Mouse (Mus musculus): ENCODE measurements around the gene Dnttip1.
A peak's percentile ranks its signal among the peaks of the same experiment; 100 is the strongest.
"Not testable (repeated sequence)": the region's sequence is repeated elsewhere in the genome, so short reads cannot be mapped to it uniquely, and the experiment has no call there.

Gene Dnttip1

DNA sequence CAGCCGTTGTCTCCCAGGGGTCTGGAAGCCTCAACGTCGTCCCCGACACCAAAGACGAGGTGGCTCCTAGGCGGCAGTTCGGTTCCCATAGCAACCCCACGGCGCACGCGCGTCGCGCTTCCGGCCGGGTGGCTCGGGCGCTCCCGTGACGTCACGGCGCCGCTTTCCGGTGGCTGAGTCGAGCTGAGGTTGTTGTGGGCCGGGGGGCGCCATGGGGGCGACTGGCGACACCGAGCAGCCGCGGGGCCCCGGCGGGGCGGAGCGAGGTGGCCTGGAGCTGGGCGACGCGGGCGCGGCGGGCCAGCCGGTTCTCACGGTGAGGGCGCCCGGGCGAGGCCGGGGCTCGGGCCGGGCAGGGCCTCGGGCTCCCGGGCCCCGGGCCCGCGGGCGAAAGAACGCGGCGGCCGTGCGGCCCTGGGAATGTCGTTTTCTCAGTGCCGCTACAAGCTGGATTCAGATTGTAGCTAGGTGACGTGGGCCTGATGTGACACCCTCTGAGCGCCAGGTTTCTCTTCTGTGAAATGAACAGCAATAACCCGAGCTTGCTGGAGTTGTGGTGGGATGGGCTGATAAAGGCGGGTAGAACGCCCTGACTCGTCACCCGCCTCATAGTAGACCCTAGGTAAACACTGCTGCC is at the start of gene Dnttip1, which contains the start of gene Wfdc3:
Dnttip1 (plus strand) TSS at position 141 of the 637 bp plus-strand sequence.
Wfdc3 (minus strand) TSS at position 89 of the 637 bp plus-strand sequence.
- DNase-seq, result peak; percentile 90 to 92

DNA sequence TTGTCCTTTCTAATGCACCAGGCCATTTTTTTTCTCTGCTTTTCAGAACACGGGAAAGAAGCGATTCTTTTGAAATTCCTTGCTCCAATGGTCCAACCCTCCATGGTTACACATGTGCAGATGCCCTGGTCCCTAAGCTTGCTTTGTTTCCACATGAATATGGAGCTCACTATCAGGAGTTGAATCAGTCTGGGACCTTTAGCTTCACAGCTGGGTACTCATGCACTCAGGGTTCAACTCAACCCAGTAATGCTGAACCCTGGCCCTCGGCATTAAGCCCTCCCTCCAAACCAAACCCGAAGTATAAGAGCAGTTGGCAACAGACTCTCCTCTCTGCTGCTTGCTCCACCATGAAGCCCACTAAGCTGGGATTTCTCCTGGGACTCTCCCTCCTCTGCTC is 47.6 kb upstream of the Dnttip1 start, which contains the start of gene Spint4:
Spint4 (plus strand) TSS at position 301 of the 400 bp plus-strand sequence.
- no peak for DNase-seq

DNA sequence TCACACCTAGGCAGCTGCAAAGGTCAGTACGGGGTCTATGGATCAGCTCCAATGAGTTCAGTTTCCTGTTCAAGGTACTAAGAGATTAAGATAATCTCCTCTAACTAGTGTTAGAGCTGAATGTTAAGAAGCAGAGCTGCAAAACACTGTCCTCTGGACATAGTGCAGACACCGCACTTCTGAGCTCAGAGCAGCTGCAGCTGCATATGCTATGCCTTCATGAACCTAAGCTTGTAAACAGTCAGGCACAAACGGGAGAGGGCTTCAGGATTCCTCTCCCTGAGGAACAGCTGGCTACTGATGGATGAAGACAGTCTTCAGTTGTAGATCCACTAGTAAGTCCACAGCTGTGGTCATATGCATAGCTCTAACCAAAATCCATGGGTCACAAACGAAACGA is 44.8 kb upstream of the Dnttip1 start:
- DNase-seq, result no peak

DNA sequence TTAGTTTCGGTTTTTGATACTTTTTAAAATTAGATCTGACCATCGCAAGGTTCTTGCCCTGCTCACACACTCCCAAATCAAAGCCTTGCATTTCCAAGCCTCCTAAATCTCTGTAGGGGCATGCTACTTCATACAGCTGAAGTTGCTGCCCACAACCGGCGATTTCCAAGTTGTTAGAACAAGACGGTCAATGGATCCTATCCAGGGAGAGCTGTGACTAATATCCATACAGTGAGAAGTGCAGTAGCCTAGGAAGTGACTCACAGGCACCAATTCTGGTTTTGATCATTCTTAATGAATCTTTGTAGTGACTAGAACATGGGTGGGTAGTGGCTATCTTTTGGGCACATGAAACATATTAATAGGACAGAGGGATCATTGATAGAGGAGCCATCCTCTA is 44.0 kb upstream of the Dnttip1 start:
- DNase-seq, result no peak

DNA sequence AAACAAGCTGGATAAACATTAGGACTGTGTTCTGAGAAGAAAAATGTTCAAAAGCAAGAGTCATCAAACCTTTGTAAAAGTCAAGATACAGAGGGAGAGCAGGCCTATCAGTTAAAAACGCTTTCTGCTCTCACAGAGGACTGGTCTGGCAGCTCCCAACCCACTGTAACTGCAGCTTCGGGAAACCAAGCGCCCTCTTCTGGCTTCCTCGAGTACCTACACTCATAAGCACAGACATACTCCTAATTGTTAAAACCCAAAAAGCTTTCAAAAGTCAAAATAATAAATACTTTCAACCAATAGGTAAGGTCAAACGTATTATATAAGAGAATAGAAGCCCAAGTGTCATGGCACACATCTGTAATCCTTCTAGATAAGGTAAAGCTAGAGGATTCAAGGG is 41.5 kb upstream of the Dnttip1 start:
- DNase-seq, result no peak

- DNase-seq, result no peak
Observed at GRCm38 (mm10) chr2:164705328-164705727, 40.5 kb upstream of the Dnttip1 start.

DNA sequence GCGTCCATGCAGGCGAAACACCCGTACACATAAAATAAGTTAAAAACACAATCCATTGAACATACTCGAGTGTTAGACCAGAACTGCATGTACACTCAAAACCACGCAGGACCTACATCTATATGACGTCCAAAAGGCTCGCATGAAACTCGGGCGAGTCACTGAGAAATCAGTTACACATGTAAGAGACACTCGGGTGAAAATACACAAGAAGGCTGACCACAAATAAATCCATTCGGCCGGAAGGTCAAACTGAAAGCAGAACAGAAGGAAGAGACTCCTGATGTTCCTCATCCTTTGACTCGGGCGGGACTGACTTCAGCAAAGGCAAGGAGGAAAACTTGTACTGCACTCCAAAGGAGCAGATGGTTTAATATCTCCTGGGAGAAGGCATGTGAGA is 39.8 kb upstream of the Dnttip1 start:
- DNase-seq, result no peak

GRCm38 (mm10) chr2:164715005-164715404 is 30.8 kb upstream of the Dnttip1 start, which contains the start of gene Spint5:
Gene Spint5, plus strand, starts transcription at chr2:164715305.
- no peak for DNase-seq

- DNase-seq, result not testable (repeated sequence)
Observed at GRCm38 (mm10) chr2:164716194-164716786, 29.5 kb upstream of the Dnttip1 start.

DNA sequence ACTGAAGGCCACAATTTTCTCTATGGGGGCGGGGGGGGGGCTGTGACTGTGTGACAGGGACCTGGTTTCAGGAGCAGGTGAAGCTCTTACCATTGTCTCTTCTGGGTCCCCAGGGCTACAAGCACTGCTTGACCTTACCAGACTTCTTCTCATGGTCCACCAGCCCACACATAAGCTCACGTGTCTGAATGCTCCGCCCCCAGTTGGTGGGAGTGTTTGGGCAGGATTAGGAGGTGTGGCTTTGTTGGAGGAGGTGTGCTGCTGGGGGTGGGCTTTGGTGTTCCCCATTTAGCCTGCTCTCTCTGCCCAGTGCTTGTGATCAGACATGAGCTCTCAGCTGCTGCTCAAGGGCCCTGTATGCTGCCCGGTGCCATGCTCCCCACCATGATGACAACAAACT is 22.5 kb upstream of the Dnttip1 start:
- DNase-seq, result no peak

DNA sequence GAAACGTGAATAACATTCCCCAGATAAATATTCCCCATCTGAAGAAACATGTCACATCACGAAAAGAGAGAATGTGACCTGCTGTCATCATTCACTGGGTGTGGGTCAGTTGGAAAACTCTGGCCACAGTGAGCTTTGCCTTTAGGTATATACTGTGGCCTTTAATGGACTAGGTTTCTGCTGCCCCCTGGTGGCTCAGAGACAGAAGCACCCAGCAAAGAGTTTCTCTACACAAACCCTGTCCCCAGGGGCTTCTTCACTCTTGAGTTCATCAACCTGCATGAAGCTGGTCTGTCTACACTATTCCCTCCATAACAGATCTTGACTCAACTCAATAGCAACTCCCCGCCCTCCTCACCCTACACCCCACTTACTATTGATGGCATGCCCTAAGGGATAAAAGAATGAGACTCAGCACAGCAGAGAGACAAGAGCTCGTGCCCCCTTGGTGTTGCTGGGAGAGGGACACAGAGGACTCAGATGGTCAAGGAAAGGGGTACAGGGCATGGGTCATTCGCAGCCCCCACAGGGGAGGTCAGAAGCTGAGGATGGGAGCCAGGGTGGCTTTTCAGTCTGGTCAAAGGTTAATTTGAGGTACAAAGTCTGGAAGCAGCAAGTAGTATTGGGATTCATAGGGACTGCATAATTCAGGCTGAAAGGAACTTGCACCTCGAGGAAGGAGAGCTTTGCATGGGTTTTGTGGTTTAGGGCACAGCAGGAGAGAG is 19.7 kb upstream of the Dnttip1 start:
- DNase-seq, result peak; percentile 77 to 78

- no peak for DNase-seq
Observed at GRCm38 (mm10) chr2:164731719-164732118, 14.1 kb upstream of the Dnttip1 start.

- DNase-seq, result no peak
Observed at GRCm38 (mm10) chr2:164733259-164733658, 12.5 kb upstream of the Dnttip1 start.

DNA sequence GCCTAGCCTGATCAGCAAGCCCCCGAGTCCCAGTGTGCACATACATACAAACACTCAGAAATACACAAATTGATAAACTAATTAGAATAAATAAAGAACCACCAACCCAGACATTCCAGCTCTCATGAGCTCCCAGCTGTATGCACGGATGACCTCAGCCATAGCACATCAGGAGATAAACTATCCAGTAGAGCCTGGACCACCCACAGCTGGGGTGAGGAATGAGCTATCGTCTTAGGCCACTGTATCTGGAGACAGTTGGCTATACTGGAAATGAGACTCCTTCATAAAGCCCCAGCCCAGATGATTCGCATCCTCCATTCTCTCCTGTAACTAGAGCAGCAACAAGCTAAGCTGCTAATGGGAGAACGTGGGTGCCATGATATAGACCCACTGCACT is 10.9 kb upstream of the Dnttip1 start:
- DNase-seq, result no peak

GRCm38 (mm10) chr2:164735446-164735845 is 10.3 kb upstream of the Dnttip1 start:
- DNase-seq, result no peak

GRCm38 (mm10) chr2:164737377-164738090 is 8.2 kb upstream of the Dnttip1 start:
- DNase-seq, result peak in 1 of 2 experiments; percentile 50

- no peak for DNase-seq
Observed at GRCm38 (mm10) chr2:164739876-164740275, 5.9 kb upstream of the Dnttip1 start.

- DNase-seq, result no peak
Observed at GRCm38 (mm10) chr2:164744987-164745386, 796 bp upstream of the Dnttip1 start.

DNA sequence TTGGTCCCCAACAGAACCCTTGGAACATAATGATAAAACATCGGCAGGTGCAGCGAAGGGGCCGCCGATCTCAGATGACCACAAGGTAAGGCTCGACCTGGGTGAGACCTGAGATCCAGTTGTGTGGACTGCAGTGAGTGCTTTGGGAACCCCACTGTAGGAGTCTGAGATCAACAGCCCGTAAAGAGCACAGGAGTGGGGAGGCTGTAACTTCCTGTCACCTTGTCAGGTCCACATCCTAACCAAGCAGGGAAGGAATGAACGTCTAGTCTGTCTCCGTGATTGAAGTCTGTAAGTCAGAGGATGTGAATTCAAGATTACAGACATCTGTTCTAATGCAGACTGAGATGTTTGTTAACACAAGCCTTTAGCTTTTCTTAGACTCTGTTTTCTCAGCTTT is 910 bp downstream of the Dnttip1 start:
- no peak for DNase-seq

- no peak for DNase-seq
Observed at GRCm38 (mm10) chr2:164748191-164748590, 2.4 kb downstream of the Dnttip1 start.

GRCm38 (mm10) chr2:164748991-164749390 is 3.2 kb downstream of the Dnttip1 start:
- DNase-seq, result no peak

DNA sequence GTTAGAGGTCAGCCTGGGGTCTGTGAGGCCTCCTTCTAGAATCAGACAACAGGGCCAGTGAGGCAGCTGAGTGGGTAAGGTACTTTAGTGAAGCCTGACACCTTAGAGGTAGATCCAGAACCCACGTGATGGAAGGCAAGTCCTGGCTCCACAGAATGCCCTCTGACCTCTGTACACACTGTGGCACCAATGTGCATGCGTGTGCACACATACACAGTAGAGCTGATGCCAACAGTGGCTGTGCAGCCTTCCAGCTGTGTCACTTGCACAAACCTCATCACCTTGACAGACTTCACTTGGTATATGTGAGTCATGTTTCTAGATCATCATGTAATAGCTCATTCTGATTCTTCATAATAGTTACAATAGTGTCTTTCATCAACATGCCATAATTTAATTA is 6.7 kb downstream of the Dnttip1 start:
- no peak for DNase-seq

GRCm38 (mm10) chr2:164754105-164754504 is 8.3 kb downstream of the Dnttip1 start:
- no peak for DNase-seq
